Mouse (Mus musculus) kidney, adult 2 months (tissue): ENCODE data around the gene Gar1.

Source experiments
- CTCF ChIP-seq: fragments of 200-500 bp; conservative IDR thresholded peaks from 2 replicates; pipeline ENCODE4 v1.5.1; 2011; ENCODE audit warnings: low read depth, mild to moderate bottlenecking, control low read depth, low read length, moderate library complexity, mixed read lengths; ENCODE audit not compliant: insufficient read depth, insufficient read length
- POLR2A ChIP-seq: fragments of 200-500 bp; IDR thresholded peaks from one replicate; pipeline ENCODE4 v1.6.1; 2011; ENCODE audit warnings: low read depth, low read length, control low read depth

DNA sequence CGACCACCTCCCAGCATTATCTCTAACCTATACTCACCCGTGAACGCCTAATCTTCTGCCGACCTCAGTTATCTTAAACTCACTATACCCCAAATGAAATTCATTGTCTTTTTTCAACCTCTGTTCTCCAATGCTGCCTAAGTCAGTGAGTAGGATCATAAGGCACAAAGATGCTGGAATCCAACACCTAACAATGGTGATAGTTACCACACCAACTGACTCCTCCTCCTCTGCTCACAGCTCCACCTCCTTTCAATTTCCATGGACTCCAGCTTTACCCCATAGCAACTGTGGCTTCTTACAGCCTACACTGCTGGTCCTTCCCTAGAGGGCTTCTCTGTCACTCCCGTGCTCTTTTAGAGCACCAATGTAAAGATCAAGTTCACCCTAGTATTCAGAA is 3.5 kb downstream of the Gar1 start:
- TF ChIP-seq CTCF: no peak
- no peak for TF ChIP-seq POLR2A
